Mouse (Mus musculus) left cerebral cortex, postnatal 14 days (tissue): Measurements from ENCODE around the gene Ftsj1. TPM values are rescaled to one million over a fixed set of nuclear protein-coding genes. Genes with fewer than 3 reads are reported as not detected.
A peak's percentile ranks its signal among the peaks of the same experiment; 100 is the strongest.

Experiments used
- DNase-seq, 2 experiments: peaks; one replicate each; pipeline ENCODE4 v3.0.0; 2021 to 2022; ENCODE audit warnings: low spot score in 2 of 2, mixed read lengths in 1 of 2
- intact Hi-C: fragments of 180-260 bp; cut with DNase I; formaldehyde crosslinking; loops from one replicate; pipeline ENCODE4 v1.15.1; 2025
- long read RNA-seq, 2 experiments: library from polyadenylated mRNA; stranded (forward); transcript quantifications; one replicate each; pipeline ENCODE4 v2.0.0; 2021
- total RNA-seq, 2 experiments: library from RNA; stranded (reverse); gene quantifications; 2 replicates each; pipeline ENCODE4 v1.2.3; 2021

Ftsj1 gene
- 10 to 100 TPM; 22.7 to 25.9 TPM for total RNA-seq
- long read RNA-seq, experiment 1, transcript Ftsj1-203 (13 exons, 1,656 nt): major isoform, 11 of 13 reads
- long read RNA-seq, experiment 1, partial matches to known transcripts: 0 of 13 reads
- long read RNA-seq, experiment 1, other reads (novel, unspliced or antisense): 0 of 13 reads
- long read RNA-seq, experiment 2, transcript Ftsj1-203 (13 exons, 1,656 nt): major isoform, 12 of 18 reads
- long read RNA-seq, experiment 2, partial matches to known transcripts: 1 of 18 reads
- long read RNA-seq, experiment 2, other reads (novel, unspliced or antisense): 1 of 18 reads

DNA sequence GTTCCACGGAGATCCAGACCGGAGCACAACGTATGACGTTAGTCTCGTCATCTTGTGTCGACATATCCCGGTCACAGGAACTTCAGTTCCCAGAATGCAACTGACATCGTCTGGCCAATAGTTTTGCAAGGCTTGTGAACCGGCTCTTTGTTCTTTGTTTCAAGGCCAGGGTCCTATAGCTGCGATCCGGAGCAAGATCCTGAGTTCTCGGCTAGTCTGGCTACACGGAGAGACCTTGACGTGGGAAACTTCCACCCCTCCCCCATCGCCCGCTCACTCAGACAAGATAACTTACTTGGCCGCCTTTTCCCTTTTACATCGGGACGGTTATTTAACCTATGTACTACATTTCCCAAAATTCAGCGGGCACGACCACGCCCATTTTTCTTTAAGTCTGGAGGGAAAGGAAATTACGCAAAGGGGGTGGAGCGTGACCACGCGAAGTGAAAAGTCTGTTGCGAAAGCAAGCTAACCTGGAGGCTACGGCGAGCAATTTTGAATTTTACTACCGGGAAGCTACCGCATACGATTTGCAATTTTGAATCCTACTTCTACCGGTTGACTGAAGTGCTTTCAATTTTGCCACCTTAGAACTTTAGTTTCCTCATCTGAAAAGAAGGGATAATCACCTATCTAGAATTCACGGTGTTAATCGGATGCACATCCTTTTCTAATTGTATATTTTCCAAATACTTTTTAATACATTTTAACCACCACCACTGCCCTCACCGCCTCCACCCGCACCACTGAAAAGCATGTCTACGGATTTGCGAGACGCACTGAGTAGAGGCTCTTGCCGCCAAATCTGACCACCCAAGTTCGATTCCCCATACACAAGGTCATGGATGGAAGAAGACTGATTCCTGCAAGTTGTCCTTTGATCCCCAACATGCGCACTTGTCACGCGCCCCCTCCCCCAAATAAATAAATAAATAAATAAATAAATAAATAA, at the start of gene Ftsj1:
TSS of gene Ftsj1 (minus strand) at position 73 of the 952 bp plus-strand sequence.
- peak; percentile 76 to 84 for DNase-seq
- intact Hi-C loops: loop anchor here (5.0 kb wide), 1 partner anchor 60 kb away; the partner anchor contains the start of gene Ebp

DNA sequence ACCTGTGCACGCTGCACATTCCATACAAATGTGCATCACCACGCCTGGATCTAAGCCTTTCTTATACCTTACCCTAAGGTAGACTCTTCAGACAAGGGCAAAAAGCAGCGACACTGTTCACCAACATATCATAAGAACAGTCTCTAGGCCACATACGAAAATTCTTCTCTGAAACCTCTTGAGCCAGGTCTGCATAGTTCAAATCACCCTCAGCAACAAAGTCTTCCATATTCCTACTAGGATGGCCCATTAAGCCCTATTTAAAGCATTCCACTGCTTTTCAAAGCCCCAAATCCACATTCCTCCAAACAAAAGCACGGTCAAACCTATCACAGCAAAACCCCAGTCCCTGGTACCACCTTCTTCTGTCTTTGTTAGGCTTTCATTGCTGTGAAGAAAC, 36.4 kb upstream of the Ftsj1 start:
- DNase-seq: no peak
- intact Hi-C loops: no loop called here

DNA sequence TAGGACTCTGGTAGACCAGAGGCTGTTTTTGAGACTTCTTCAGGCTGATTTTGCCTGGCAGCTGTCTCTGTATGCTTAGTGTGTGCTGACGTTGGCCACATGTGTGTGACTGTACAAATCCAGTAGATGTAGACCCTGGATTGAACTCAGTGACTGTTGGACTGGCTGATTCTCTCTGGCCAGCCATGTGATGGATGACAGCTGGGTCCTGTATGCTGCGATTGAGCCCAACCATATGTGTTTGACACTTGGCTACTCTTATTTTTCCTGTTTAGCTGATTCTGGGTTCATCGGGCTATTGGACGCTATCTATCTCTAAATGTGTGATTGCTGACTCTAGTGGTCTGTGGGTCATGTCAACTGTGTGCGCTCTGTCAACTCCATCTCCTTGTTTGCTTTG, 21.9 kb upstream of the Ftsj1 start:
- DNase-seq: no peak
- intact Hi-C loops: no loop called here

DNA sequence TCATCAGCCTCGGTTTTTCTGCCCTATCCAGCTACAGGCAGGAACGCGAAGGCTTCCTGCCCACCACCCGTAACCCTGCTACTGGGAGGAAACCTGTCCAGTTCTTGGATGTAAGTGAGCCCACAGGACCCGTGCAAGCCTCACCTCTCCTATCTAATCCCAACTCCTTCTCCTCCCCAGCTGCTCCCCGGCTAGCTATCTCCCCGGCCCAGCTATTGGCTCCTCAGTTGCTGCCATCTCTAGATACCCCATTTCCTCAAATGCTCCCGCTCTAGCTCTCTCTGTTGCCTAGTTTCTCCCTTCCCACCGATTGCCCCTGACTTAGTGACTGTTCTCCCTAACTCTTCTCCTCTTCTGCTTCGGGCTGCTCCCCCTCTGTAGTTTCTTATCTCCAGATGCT, 19.8 kb upstream of the Ftsj1 start:
- intact Hi-C loops: no loop called here
- DNase-seq: no peak

DNA sequence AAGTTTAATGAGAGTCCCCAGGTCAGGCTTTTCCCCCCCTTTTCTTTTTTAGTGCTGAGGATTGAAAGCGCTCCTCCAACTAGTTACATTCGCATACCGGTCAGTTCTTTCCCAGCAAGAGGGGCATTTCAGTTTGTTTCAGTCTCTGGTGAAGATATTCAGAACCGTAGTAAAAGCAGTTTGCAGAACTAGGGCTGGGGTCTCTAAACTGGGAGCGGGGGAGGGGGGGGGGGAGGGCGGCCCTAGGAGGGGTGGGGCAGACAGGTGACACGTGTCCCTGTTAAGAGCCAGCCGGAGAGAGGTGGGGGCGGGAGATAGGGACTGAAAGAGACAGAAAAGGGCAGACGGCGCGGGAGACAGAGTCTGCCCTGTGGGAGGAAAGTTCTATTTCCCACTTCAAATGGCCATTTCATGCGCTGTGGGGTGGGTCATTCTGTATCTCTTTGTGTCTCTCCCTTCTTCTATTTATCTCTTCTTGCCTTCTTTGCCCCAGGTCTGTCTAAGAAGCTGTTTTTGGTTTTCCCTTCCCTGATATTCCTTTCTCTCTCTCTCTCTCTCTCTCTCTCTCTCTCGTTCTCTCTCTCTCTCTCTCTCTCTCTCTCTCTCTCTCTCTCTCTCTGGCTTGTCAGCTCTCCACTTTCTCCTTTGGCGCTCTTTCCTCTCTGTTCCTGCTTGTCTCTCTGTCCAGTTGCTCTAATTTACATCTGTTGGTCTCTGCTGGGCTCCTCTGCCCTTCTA, 19.0 kb upstream of the Ftsj1 start, which contains the start of gene Slc38a5:
TSS of gene Slc38a5 (plus strand) at position 51 of the 738 bp plus-strand sequence.
- DNase-seq: no peak

DNA sequence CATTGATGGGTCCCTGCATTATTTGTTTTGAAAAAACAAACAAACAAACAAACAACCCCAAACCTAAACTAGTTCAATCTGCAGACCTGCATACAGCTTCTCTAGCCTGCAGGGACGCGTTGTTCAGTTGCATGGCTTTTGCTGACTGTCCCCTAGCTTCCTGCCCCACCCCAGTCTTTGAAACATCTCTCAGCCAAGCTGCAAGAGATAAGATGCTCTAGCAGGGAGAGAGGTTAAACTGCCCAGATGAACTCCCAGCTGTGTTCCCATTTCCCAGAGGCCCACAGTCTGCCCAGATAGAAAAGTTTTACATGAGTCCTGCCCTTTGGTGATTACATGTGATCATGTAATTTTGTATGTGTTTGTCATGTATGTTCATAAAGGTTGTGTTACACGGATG, 12.0 kb upstream of the Ftsj1 start:
- intact Hi-C loops: no loop called here
- no peak for DNase-seq

More for the DNA sequence above, 19.0 kb upstream of the Ftsj1 start, which contains the start of gene Slc38a5:
- intact Hi-C loops: no loop called here

DNA sequence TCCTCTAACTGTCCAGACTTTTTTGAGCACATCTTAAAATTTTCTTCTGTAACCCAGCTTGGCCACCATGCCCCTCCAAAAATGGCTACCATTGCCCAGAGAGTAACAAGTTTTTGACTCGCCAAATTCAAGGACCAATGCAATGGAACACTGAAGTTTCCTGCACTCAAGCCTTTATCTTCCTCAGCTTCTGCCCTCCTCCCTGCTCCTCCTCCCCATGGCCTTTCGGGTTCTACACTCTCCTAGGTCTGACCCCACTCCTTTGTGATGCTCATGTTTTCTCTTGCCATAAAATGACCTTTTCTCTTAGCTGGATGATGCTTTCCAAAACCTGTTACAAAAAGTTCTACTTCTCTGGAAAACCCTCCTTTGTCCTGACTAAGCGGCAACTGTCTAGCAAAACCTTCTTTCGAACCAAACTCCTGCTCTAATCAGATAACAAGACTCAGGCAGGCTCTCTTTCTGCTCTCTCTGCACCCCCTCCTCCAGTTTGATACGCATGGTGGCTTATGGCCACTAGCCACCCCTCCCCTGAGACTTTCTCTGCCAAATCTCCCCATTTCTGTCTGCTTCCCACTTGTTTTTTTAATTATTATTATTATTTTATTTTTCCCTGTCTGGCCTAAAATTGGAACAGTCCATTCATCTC, 11.1 kb upstream of the Ftsj1 start:
- intact Hi-C loops: no loop called here

DNA sequence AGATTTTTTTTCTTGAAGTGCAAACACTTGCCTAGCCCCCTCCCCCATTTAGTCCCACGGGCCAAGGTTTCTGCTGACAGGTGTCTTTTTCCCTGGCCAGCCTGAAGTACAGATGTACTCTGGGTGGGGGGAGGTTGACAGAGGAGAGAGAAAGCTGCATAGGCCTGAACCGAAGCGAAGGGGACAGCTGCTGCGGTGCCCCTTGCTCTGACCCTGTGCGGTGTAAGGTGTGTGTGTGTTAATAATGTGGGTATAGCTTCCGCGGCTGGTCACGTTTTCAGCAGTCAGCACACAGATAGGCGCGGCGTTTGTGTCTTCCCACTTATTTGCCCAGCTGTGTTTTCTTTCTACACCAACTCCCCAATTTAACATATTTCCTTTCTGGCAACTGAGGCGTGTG, 7.3 kb upstream of the Ftsj1 start:
- DNase-seq: no peak
- intact Hi-C loops: no loop called here

More for the DNA sequence above, 11.1 kb upstream of the Ftsj1 start:
- no peak for DNase-seq

DNA sequence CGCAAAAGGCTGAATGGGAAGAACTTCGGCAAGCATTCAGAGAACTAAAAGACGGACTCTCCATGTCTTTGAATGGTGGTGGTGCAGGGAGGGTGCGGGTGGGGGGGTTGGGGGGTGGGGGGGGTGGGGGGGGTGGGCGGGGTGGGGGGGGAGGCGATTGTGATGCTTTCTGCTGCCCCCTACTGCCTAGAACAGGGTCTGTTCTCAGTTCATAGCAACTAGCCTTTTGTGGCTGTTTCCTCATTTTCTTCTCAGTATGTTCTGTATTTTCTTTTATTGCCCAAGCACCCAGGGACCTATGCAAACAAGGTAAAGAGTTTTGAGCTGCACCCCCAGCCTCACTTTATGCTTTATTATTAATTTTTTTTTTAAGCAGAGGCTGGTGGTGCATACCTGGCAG, 3.6 kb upstream of the Ftsj1 start:
- intact Hi-C loops: no loop called here
- no peak for DNase-seq

DNA sequence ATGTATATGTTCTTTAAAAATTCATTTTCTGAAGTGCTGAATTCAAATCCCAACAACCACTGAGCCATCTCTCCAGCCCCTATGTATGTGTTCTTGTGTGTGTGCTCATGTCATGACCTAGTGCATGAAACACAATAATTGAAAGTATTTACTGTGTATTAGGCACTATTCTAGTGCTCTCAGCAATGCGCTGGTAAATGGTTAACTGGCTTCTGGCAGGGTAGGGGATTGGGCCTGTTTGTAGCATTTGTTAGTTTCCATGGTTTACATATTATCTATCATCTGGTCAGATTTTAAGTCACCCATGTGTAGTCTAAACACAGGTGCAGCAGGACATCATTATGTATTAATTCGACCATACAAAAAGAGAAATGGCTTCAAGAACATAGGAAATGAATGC, 1.5 kb upstream of the Ftsj1 start:
- intact Hi-C loops: loop anchor here (5.0 kb wide), 1 partner anchor 61 kb away; the partner anchor contains the start of gene Ebp
- no peak for DNase-seq

DNA sequence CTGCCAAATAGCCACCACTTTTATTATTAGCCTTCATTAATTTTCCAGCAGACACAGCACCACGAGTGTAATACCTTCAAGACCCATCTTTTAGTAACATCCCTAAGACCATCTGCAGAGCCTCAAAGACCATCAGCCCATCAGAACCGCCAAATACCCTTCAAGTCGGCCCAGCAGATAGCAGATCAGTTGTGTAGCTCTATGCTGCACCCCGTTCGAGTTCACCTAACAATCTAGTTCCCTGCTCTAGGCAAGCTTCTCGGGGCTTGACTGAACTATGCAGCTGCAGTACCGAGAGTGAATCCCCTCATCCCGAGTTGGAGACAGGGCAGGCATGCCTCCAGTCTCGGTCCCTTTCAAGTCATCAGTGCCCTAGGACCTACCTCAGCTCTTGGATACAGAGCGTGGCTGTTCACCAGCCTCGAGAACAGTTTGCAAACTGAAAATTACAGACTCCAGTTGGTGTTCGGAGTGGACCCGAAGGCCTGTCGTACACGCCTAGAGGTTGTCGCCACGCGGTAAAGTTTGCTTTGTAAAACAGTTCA, 345 bp downstream of the Ftsj1 start:
- no peak for DNase-seq
- intact Hi-C loops: loop anchor here (5.0 kb wide), 1 partner anchor 60 kb away; the partner anchor contains the start of gene Ebp

DNA sequence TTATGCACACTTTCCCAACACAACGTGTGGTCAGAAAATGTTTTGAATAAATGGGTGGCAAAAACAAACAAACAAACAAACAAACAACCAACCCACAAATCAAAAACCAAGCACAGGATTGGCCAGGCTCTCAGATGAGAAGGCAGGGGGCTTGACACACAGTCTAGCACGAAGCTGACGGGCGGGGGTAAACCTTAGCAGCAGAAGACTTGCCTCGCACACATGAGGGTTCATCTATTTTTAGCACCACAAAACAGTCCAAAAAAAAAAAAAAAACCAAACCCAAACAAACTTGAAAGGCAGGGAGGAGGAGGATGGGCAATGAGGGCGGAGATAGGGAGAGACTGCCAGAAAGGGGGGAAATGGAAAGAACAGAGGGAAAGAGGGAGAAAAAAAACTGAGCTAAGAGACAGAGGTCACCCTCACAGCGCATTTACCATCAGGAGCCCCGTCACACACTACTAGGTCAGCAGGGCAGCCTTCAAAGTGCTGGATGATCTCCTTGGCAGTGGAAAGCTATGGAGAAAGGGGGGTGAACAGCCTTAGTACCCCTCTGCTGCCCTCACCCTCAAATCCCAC, 3.6 kb downstream of the Ftsj1 start:
- intact Hi-C loops: loop anchor here (5.0 kb wide), 1 partner anchor 41 kb away; the partner anchor contains the start of gene Porcn
- DNase-seq: no peak

DNA sequence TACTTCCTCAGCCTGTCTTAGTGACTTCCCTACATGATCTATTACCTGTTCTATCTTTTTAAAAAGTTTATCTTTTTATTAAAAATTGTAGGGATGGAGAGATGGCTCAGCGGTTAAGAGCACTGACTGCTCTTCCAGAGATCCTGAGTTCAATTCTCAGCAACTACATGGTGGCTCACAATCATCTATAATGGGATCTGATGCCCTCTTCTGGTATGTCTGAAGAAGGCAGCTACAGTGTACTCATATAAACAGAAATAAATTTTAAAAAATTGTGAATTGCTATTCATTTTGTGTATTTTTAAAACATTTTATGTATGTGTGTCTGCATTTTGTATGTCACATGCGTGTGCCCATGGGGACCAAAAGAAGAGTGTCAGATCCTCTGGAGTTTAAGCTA, 4.5 kb downstream of the Ftsj1 start:
- intact Hi-C loops: loop anchor here (5.0 kb wide), 1 partner anchor 40 kb away; the partner anchor contains the start of gene Porcn

DNA sequence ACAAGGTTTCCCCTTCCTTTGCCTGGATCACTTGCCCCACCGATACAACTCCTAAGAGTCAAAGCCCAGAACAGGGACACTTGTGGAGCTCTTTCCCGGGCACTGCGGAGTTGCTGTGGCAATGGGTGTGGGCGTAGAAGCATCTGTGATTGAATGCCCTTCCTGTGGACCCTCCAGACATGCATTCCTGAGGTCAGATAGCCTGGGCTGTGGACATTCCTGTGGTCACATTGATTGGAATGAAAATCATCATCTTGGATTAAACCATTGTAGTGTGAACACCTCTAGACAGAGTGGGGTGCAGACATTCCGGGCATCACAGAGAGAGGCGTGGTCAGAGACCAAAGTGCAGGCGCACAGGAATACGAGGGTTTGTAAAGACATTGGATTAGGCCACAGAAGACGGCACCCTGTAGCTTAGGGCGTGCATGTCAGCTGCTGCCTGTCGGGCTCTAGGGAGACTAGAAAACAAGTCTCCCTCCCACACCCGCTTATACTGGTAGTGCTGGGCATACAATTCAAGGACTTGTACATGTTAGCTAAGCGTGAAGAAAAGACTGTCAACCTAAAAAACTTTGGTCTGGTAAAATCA, 13.3 kb downstream of the Ftsj1 start:
- DNase-seq: no peak
- intact Hi-C loops: no loop called here

More for the DNA sequence above, 4.5 kb downstream of the Ftsj1 start:
- no peak for DNase-seq

DNA sequence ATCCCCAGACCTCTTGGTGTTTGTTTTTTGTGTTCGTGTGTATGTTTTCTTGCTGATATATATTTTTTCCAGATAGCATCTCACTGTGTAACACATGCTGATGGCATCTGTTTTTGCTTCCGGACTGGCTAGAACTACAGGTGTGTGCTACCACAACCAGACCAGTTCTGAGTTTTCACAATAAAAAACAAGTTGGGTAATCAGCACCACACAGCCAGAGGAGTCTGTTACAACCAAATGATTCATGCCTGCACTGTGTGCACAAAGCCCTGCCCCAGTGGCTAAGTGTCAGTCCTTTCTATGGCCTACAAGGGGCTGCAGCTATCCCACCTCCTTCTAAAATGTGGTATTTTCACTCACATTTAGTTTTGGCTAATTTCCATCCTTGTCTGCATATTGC, 15.5 kb downstream of the Ftsj1 start:
- intact Hi-C loops: no loop called here

DNA sequence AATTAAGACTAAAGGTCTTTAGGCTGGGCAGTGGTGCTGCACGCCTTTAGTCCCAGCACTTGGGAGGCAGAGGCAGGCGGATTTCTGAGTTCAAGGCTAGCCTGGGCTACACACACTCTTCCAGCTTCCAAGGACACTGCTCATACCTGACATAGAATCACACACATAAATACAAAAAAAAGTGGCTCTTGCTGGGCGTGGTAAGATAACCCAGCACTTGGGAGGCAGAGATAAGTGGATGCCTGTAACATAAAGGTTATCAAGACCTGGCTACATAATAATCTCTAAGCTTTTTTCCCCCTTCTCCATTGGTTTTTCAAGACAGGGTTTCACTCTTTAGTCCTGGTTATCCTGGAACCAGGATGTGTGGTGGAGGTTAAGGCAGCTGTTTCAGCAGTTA, 18.6 kb downstream of the Ftsj1 start:
- no peak for DNase-seq
- intact Hi-C loops: no loop called here

More for the DNA sequence above, 15.5 kb downstream of the Ftsj1 start:
- no peak for DNase-seq

DNA sequence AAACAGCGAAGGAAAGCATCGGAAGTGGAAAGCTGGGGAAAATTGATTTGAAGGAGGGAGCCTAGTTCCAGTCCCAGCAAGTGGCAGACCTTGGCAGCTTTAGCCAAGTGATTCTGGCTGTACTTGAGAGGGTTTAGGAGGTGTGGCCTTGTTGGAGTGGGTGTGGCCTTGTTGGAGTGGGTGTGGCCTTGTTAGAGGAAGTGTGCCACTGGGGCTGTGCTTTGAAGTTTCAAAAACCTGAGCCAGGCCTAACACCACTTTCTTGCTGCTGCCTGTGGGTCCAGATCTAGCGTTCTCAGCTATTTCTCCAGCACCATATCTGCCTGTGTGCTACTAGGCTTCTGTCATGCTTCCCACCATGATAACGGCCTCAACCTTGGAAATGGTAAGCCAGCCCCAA, 21.9 kb downstream of the Ftsj1 start:
- intact Hi-C loops: no loop called here
- no peak for DNase-seq

DNA sequence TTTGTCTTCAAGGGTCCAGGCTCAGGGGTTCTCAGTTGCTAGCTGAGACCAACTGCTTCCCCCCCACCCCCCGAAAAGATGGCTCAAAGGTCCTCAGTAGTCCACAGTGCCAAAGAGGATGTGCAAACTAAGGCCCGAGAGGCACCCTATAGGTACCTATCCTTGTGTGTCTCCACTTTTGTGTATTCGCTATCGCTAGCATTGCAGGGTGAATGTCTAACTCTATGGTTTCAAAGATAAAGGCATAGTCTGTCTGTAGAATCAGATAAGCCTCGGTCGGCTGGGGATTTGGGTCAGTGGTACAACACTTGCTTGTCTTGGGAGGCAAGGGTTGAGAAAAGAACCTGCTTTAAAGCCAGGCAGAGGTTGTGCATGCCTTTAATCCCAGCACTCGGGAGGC, 28.7 kb downstream of the Ftsj1 start:
- no peak for DNase-seq
- intact Hi-C loops: loop anchor here (2.0 kb wide), 1 partner anchor 19 kb away; no protein-coding TSS in a partner anchor
